Mouse (Mus musculus) layer of hippocampus, postnatal 36 days (tissue): ENCODE measurements at regions not wholly inside any gene's neighbourhood (a gene's known extent, or its start where the extent isn't known, plus 50 kb on each side); places are given as distances from the start of the nearest gene placed in this dataset.

Source experiments
- DNase-seq, 2 experiments: peaks; one replicate each; pipeline ENCODE4 v3.0.0; 2022

- peak; percentile 33 to 42 for DNase-seq
Observed at GRCm38 (mm10) chr3:137100627-137101404, 240.1 kb upstream of the Emcn start.

GRCm38 (mm10) chr3:137105930-137106329, 234.9 kb upstream of the Emcn start:
- DNase-seq, result peak; percentile 31 to 53

- DNase-seq, result no peak
Observed at GRCm38 (mm10) chr3:137108197-137108596, 232.7 kb upstream of the Emcn start.

- DNase-seq, result peak in 1 of 2 experiments; percentile 22
Observed at GRCm38 (mm10) chr3:137109786-137110185, 231.1 kb upstream of the Emcn start.

- peak; percentile 79 to 86 for DNase-seq
Observed at GRCm38 (mm10) chr3:137110485-137110884, 230.4 kb upstream of the Emcn start.

GRCm38 (mm10) chr3:137129967-137130366, 210.9 kb upstream of the Emcn start:
- no peak for DNase-seq

GRCm38 (mm10) chr3:137142041-137142440, 198.8 kb upstream of the Emcn start:
- DNase-seq, result no peak

GRCm38 (mm10) chr3:137146062-137146461, 194.8 kb upstream of the Emcn start:
- no peak for DNase-seq

GRCm38 (mm10) chr3:137147405-137147804, 193.5 kb upstream of the Emcn start:
- no peak for DNase-seq

- peak in 1 of 2 experiments; percentile 24 for DNase-seq
Observed at GRCm38 (mm10) chr3:137150414-137151010, 190.4 kb upstream of the Emcn start.

GRCm38 (mm10) chr3:137151431-137151830, 189.4 kb upstream of the Emcn start:
- no peak for DNase-seq

GRCm38 (mm10) chr3:137153234-137153633, 187.6 kb upstream of the Emcn start:
- no peak for DNase-seq

GRCm38 (mm10) chr3:137154200-137155042, 186.4 kb upstream of the Emcn start:
- DNase-seq, result no peak

GRCm38 (mm10) chr3:137155043-137155404, 185.8 kb upstream of the Emcn start:
- DNase-seq, result no peak

GRCm38 (mm10) chr3:137156250-137156975, 184.5 kb upstream of the Emcn start:
- no peak for DNase-seq

- DNase-seq, result no peak
Observed at GRCm38 (mm10) chr3:137189035-137189434, 151.8 kb upstream of the Emcn start.

GRCm38 (mm10) chr3:137190489-137190888, 150.4 kb upstream of the Emcn start:
- DNase-seq, result no peak

- DNase-seq, result no peak
Observed at GRCm38 (mm10) chr3:137191009-137191408, 149.9 kb upstream of the Emcn start.

GRCm38 (mm10) chr3:137193873-137194272, 147.0 kb upstream of the Emcn start:
- no peak for DNase-seq

GRCm38 (mm10) chr3:137211667-137212066, 129.2 kb upstream of the Emcn start:
- DNase-seq, result peak; percentile 6 to 13

- DNase-seq, result no peak
Observed at GRCm38 (mm10) chr3:137216036-137216435, 124.8 kb upstream of the Emcn start.

GRCm38 (mm10) chr3:137217245-137217644, 123.6 kb upstream of the Emcn start:
- no peak for DNase-seq

GRCm38 (mm10) chr3:137217926-137218325, 122.9 kb upstream of the Emcn start:
- no peak for DNase-seq
